Mouse (Mus musculus) hindlimb bud, embryonic 11.5 days (tissue): ENCODE data around the gene Pkdrej.

Experiments
- DNase-seq: peaks from one replicate; pipeline ENCODE4 v3.0.0-alpha.2; 2012; ENCODE audit warnings: low read depth, low spot score; ENCODE audit errors: extremely low spot score

The Pkdrej gene

GRCm38 (mm10) chr15:85771306-85772121 lies 50.0 kb downstream of the Pkdrej start:
- no peak for DNase-seq

- no peak for DNase-seq
These were observed 52.5 kb downstream of the Pkdrej start for GRCm38 (mm10) chr15:85768991-85769390.

- no peak for DNase-seq
These were observed 54.9 kb downstream of the Pkdrej start for GRCm38 (mm10) chr15:85766677-85767076.

GRCm38 (mm10) chr15:85765022-85765421 lies 56.5 kb downstream of the Pkdrej start:
- no peak for DNase-seq
